Mouse (Mus musculus) megakaryocyte-erythroid progenitor cell, adult 5-6 weeks (primary cell): Measurements from ENCODE around the gene Gm21854. TPM values are rescaled to one million over a fixed set of nuclear protein-coding genes. Genes with fewer than 3 reads are reported as not detected.
"Not testable (repeated sequence)": the region's sequence is repeated elsewhere in the genome, so short reads cannot be mapped to it uniquely, and the experiment has no call there.

Experiments
- ATAC-seq: replicated peaks from 2 replicates; pipeline ENCODE4 v1.8.0; 2016; ENCODE audit warnings: mild to moderate bottlenecking, inconsistent platforms; ENCODE audit not compliant: severe bottlenecking, poor library complexity, low FRiP score, low TSS enrichment
- total RNA-seq, 2 experiments: library from RNA; stranded (forward) in 1 of 2; stranded (reverse) in 1 of 2; fragments of 200-1000, 215-1000 nt in 1 of 2; fragments of >200 nt in 1 of 2; fragmentation: Nextera tagmentation in 1 of 2; gene quantifications; 2 replicates each; pipeline ENCODE4 v1.2.3; 2014 to 2017

Gm21854 gene
- total RNA-seq (2014; fragmentation: Nextera tagmentation) (not detected in 2 replicates), total RNA-seq (2017) (not detected in 2 replicates)

GRCm38 (mm10) chrY:5656686-5657085, at the start of gene Gm21854:
Gene Gm21854, plus strand, starts transcription at chrY:5656986.
- not testable (repeated sequence) for ATAC-seq

Other genes starting within 250 kb of the Gm21854 start
- not detected in 2 replicates for gene Gm20914, start 69.0 kb downstream of the Gm21854 start, total RNA-seq (2014; fragmentation: Nextera tagmentation)
- gene Gm20914, start 69.0 kb downstream of the Gm21854 start, total RNA-seq (2017), result not detected in 2 replicates
- gene Gm28171, start 136.4 kb downstream of the Gm21854 start, total RNA-seq (2014; fragmentation: Nextera tagmentation), result not detected in 2 replicates
- not detected in 2 replicates for gene Gm28171, start 136.4 kb downstream of the Gm21854 start, total RNA-seq (2017)